Mouse (Mus musculus): ENCODE measurements at regions not wholly inside any gene's neighbourhood (a gene's known extent, or its start where the extent isn't known, plus 50 kb on each side); places are given as distances from the start of the nearest gene placed in this dataset.

DNA sequence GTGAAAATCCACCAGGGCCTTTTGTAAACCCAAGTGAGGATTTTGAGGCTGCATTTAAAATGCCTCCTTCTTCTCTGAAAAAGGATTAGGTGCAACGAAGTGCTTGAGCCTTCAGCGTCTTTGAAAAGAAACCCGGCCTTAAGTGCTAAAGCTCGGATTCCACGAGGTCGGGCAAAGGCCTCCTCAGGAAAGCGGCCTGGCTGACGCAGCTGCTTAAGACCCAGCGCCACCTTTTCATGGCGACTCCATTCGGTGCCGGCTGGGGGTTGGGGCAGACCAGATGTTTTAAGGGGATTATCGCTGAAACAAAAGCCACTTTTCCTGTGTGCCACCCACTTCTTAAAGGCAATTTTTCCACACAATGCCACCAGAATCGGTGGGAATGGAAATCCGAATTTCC, 61.6 kb upstream of the 4932438H23Rik start:
- no peak for DNase-seq (ENCODE audit: low spot score in 2 of 2)

DNA sequence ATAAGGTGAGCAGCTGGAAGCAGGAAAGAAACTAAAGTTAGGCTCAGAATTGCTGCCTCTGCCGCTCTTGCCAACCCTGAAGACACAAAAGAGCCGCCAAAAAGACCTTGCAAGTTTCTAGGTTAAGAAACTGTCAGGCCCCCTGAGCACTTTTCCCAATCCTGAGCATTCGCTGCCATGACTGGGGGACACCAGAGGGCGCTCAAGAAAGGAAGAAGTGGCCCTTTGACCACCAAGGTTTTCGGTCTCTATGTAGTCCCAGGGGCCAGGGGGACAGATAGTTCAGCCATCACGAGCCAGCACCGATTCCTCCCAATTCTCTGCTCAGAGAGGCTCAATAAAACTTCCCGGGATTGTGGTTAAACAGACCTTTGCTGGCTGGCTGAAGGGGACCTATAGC, 64.6 kb upstream of the Olig2 start:
- DNase-seq (ENCODE audit: low spot score in 2 of 2): peak; percentile 22 to 32

DNA sequence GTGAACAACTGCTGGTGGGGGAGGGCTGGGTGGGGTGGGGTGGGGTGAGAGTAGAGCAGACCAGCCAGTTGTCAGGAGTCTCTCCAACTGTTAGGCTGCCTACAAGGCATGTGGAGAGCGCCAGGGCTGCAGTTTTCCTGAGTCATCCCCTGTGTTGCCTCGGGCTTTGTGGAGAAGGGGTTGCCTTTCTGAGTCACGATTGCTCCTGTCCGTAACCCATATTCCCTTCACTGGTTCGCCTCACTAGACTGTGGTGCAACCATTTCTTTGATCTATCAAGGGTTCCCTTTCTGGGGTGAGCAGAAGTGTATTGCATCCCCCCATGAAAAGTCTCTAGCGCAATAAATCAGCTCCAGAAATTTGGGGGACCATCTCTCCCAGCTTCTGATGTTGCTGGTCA, 63.6 kb upstream of the Olig2 start:
- no peak for DNase-seq (ENCODE audit: low spot score in 2 of 2)

DNA sequence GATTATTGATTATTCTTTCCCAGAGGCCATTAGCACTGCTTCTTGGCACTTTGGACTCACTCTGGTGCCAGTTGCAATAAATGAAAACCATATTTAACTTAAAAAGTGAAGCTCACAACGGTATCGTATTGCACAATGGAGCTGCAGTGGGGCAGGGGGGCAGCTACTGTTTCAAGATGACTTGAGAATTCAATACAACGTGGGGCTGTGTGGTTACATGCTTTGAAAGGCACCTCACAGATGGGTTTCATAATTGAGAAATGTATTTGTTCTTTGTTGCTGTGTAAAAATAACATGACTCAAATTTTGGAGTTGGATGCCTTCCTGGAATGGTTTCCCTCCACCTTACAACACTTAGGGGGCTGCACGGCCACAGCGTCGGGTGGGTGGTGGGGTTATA, 62.9 kb upstream of the Olig2 start:
- no peak for DNase-seq (ENCODE audit: low spot score in 2 of 2)

DNA sequence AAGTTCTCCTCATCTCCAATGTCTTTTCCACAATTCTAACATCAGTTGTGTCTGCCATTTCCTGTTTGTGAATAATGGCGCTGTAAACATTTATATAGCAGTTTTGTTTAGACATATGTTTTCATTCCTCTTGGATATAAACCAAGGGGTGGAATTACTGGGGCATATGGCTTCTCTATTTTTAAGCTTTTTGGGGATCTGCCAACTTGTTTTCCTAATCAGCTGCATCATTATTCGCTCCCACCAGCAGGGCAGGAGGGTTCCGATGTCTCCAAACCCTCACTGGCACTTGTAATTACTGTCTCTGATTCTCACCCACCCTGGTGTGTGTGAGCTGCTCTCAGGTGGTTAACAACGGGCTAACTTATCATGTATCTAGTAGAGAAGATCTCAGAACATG, 59.4 kb upstream of the Olig2 start:
- no peak for DNase-seq (ENCODE audit: low spot score in 2 of 2)

DNA sequence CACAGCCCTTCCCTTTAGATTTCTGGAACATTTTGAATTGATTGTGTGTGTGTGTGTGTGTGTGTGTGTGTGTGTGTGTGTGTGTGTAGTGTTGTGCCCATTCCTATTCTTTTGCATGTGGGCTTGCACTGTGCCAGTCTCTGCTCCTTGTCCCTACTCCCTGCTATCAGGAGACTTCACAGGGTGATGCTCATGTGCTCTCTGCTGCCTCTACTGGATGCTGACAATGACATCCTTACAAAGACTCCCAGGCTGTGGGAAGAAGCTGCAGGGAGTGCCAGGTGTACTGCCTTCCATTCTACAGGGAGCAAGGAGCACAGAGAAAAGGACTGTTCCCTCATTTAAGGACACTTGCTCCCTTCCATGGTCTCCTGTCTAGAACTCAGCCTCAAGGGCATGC, 58.4 kb upstream of the Olig2 start:
- peak in 1 of 2 experiments; percentile 13 for DNase-seq (ENCODE audit: low spot score in 2 of 2)

DNA sequence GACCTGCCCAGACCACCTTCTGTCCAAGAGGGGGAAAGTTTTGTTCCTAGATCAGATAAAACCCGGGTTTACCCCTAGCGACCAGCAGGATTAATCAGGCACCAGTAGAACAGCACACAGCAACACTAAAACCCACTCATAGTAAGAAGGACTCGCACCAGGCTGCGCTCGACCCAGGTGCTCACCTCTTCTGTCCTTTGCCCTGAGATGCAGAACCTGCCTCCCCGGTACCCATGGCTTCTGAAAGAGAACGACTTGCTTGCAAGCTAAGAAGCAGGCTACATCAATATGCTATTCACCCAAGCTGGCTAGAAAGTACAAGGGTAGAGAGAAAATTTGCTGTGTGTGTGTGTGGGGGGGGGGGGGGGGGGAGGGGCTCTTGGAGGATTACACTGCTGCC, 56.9 kb upstream of the Olig2 start:
- no peak for DNase-seq (ENCODE audit: low spot score in 2 of 2)

DNA sequence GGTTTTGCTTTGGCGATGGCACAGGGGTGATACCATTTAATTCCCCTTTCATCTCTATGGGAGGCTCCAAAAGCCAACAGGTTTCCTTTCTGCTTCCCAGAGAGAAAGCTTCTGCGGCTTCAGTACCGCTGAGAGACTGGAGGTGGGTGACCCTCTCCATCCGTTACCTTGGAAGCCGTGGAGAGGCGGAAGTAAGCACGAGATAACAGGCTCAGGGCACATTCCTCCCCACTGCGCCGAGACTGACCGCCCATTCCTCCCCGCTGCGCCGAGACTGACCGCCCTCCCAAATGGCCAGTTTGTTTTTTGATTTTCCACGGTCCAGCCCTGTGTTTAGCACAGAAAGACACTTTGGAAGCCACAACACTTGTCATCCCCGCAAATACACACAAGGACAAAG, 55.4 kb upstream of the Olig2 start:
- no peak for DNase-seq (ENCODE audit: low spot score in 2 of 2)

DNA sequence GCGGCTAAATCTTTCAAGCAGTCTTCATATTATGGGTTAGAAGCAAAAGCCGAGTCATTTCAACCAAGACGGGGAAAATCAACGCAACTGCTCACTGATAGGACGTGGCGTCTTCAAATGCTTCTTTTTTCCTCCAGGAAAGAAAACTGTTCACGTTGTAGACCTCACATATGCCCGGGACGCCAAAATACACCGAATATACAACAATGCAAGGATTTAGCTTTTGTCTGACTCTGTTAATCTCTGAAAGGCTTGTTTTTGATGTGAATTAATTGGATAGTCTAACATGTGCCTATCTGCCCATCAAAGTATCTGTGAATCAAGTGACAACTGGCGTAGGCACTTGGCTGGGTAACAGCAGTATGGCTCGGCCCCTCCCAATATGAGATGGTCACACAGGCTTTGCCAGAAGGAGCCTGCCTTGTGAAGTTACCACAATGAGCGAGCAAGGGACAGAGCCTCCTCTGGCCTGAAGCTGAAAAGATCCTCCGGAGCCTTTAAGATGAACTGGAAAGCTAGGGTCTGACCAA, 53.3 kb upstream of the Olig2 start:
- no peak for DNase-seq (ENCODE audit: low spot score in 2 of 2)

DNA sequence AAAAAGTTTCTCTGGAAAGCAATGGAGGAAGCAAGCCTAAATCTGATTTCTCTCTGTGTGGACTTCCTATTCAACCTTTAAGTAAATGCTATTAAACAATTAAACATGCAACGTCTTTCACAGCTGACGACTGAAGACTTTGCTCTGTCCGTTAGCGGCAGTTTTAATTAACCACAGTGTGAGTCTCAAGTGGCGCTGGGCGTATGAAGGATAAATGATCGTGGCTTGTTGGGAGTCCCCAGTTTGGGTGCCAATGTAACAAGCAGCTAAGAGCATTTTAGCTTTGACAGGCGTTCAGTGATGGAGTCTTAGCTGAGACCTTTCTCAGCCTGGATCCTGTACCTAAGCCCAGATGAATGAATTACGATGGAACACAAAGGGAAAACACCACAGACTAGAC, 52.7 kb upstream of the Olig2 start:
- no peak for DNase-seq (ENCODE audit: low spot score in 2 of 2)

DNA sequence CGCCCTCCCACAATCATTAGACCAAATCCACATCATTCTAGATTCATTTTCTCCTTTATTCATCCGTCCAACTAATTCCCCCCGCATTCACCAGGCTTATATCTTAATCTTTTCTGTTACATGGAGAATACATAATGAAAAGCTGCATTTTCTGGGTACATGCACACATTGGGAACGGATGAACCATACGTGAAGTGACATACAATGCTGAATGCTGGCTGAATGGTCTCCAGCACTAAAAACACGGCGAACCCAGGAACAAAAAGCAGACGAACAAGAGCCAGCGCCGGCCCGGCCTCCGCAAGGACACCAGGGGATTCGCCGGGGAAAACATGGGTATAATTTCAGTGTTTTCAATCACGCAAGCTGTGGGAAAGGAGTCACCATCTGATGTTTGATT, 52.0 kb upstream of the Olig2 start:
- no peak for DNase-seq (ENCODE audit: low spot score in 2 of 2)

DNA sequence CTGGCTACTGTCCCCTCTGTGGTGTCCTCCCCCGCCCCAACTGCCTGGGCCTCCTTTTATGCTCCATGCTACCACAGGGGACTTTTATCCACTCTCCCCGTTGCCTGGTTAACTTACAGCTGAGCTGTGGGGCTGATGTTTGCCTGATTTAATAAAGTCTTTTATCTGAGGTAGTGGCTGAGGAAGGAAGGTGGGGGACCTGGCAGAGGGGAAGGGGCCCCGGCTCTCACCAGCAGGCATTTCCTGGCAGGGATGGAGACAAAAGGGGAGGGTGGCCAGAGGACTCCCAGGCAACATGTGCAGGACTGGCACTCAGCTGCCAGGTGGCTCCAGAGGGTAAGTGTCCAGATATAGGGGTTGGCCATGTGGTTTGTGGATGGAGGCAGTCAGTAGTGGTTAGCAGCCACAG, 51.4 kb upstream of the Olig2 start:
- DNase-seq (ENCODE audit: low spot score in 2 of 2): no peak

DNA sequence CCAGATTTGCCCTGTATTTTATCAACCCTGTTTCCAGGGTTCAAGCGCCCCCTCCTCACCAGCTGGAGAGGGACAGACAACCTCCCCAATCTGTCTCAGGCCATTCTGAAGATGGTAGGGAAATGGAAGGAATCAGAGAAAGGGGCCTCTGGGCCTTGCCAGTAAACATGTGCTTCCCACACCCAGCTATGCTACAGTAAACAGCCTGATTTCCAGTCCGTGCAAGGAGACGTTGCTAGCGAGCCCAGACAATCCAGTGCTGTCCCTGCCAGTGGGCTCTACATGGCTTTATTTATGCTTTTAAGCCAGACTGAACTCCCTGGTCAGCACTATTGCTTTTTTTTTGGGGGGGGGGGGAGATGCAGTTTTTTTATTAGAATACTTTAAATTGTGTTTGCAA, 50.9 kb upstream of the Olig2 start:
- DNase-seq (ENCODE audit: low spot score in 2 of 2): no peak
